Mouse (Mus musculus): Measurements from ENCODE around the gene Ostf1. TPM values are rescaled to one million over a fixed set of nuclear protein-coding genes. Genes with fewer than 3 reads are reported as not detected.

Ostf1 gene
- polyA plus RNA-seq, 1 experiment from 2014 or later, result 32.1 TPM

DNA sequence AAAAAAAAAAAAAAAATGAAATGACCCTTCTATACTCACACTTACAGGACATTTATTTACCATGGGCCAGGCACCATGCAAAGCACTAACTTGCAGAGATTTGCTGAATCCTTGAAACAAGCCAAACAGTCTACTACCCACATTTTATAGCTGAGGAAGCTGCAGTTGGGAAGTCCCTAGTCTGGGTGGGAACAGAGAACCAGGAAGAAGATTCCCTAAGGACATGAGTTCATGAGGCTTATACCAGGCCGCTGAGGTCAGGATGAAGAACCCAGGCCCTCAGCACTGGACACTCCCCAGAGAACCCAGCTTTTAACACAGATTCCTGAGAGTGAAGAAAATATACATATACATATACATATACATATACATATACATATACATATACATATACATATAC lies 14.1 kb downstream of the Ostf1 start:
- H3K4me1 ChIP-seq (ENCODE audit: control insufficient read depth, insufficient read depth, low read length), result no peaks in the 10 kb centered on the region
- no peak overlapping the region for H3K9ac ChIP-seq (ENCODE audit: low read depth, low read length)
- 100% methylated on average over 1 of the region's 1 CpGs for WGBS
- no peak for ATAC-seq
- no peaks in the 10 kb centered on the region for H3K9me3 ChIP-seq (replicated peaks; ENCODE audit: control insufficient read depth, low read length, poor library complexity, severe bottlenecking)
- no peak overlapping the region for H3K4me2 ChIP-seq (ENCODE audit: low read length)
- H3K27ac ChIP-seq (ENCODE audit: low read length), result no peak overlapping the region
- no peak overlapping the region for H3K4me3 ChIP-seq (ENCODE audit: low read depth, low read length)
- no peaks in the 10 kb centered on the region for H3K27me3 ChIP-seq (ENCODE audit: control insufficient read depth, insufficient read depth, low read depth, low read length)
- no peaks in the 10 kb centered on the region for H3K36me3 ChIP-seq (ENCODE audit: control insufficient read depth, insufficient read depth, low read length)

GRCm38 (mm10) chr19:18615680-18616240 lies 15.9 kb downstream of the Ostf1 start:
- Histone ChIP-seq H3K4me1 (ENCODE audit: control insufficient read depth, insufficient read depth, low read length) (no peaks in the 10 kb centered on the region), H3K4me3 (ENCODE audit: low read depth, low read length) (no peak overlapping the region), H3K27ac (ENCODE audit: low read length) (no peak overlapping the region), H3K9me3 (replicated peaks; ENCODE audit: control insufficient read depth, low read length, poor library complexity, severe bottlenecking) (no peaks in the 10 kb centered on the region), H3K9ac (ENCODE audit: low read depth, low read length) (no peak overlapping the region), H3K4me2 (ENCODE audit: low read length) (no peak overlapping the region), H3K36me3 (ENCODE audit: control insufficient read depth, insufficient read depth, low read length) (no peaks in the 10 kb centered on the region), H3K27me3 (ENCODE audit: control insufficient read depth, insufficient read depth, low read depth, low read length) (no peaks in the 10 kb centered on the region)
- 71% methylated on average over 9 of the region's 9 CpGs for WGBS
- ATAC-seq, result no peak

DNA sequence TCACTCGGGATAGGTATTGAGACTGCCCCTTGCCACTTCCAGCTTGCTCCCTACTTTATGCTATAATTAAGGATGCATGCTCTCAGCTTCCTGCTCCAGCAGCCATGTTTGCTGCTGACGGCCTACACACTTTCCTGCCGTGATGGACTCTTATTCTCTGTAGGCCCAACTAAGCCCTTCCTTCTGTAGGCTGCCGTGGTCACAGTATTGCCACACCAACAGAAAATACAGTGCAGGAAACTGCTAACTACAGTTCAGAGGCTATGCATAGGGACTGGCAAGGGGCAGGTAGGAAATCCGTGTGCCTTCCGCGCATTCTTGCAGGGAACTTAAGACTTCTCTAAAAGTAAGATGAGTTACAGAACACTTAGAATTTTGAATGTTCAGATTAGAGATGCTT lies 17.3 kb downstream of the Ostf1 start:
- no peaks in the 10 kb centered on the region for H3K27me3 ChIP-seq (ENCODE audit: control insufficient read depth, insufficient read depth, low read depth, low read length)
- no peaks in the 10 kb centered on the region for H3K9me3 ChIP-seq (replicated peaks; ENCODE audit: control insufficient read depth, low read length, poor library complexity, severe bottlenecking)
- H3K36me3 ChIP-seq (ENCODE audit: control insufficient read depth, insufficient read depth, low read length), result no peaks in the 10 kb centered on the region
- WGBS, result 87% methylated on average over 7 of the region's 7 CpGs
- H3K4me3 ChIP-seq (ENCODE audit: low read depth, low read length), result no peak overlapping the region
- H3K27ac ChIP-seq (ENCODE audit: low read length), result no peak overlapping the region
- no peak overlapping the region for H3K9ac ChIP-seq (ENCODE audit: low read depth, low read length)
- H3K4me1 ChIP-seq (ENCODE audit: control insufficient read depth, insufficient read depth, low read length), result no peaks in the 10 kb centered on the region
- no peak overlapping the region for H3K4me2 ChIP-seq (ENCODE audit: low read length)
- ATAC-seq, result no peak

GRCm38 (mm10) chr19:18608975-18609374 lies 22.6 kb downstream of the Ostf1 start:
- Histone ChIP-seq H3K36me3 (ENCODE audit: control insufficient read depth, insufficient read depth, low read length) (no peaks in the 10 kb centered on the region), H3K4me2 (ENCODE audit: low read length) (no peak overlapping the region), H3K4me1 (ENCODE audit: control insufficient read depth, insufficient read depth, low read length) (no peaks in the 10 kb centered on the region), H3K9me3 (replicated peaks; ENCODE audit: control insufficient read depth, low read length, poor library complexity, severe bottlenecking) (no peaks in the 10 kb centered on the region), H3K4me3 (ENCODE audit: low read depth, low read length) (no peak overlapping the region), H3K27me3 (ENCODE audit: control insufficient read depth, insufficient read depth, low read depth, low read length) (no peaks in the 10 kb centered on the region), H3K9ac (ENCODE audit: low read depth, low read length) (no peak overlapping the region), H3K27ac (ENCODE audit: low read length) (no peak overlapping the region)
- WGBS, result 74% methylated on average over 6 of the region's 6 CpGs
- ATAC-seq, result no peak

DNA sequence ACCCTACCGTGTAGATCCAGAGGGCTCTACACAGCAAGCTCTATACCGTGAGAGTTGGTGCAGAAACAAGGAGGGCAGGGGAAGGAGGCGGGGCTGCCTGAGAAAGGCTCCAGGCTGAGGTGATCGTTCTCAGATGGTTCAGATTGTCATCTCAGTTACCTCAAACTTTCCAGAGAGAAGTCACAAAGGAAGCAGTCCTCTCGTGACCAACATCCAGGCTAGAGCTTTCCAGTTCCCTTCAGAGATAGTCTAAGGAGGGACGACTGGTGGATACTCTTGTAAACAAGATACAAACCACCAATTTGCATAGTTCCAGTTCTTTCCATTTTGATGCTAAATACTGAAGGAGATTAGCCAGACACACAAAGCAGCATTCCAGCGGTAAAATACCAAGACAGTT lies 23.7 kb downstream of the Ostf1 start:
- no peaks in the 10 kb centered on the region for H3K9me3 ChIP-seq (replicated peaks; ENCODE audit: control insufficient read depth, low read length, poor library complexity, severe bottlenecking)
- H3K36me3 ChIP-seq (ENCODE audit: control insufficient read depth, insufficient read depth, low read length), result no peaks in the 10 kb centered on the region
- no peak overlapping the region for H3K4me3 ChIP-seq (ENCODE audit: low read depth, low read length)
- no peaks in the 10 kb centered on the region for H3K27me3 ChIP-seq (ENCODE audit: control insufficient read depth, insufficient read depth, low read depth, low read length)
- no peak overlapping the region for H3K4me2 ChIP-seq (ENCODE audit: low read length)
- no peak for ATAC-seq
- H3K27ac ChIP-seq (ENCODE audit: low read length), result no peak overlapping the region
- no peaks in the 10 kb centered on the region for H3K4me1 ChIP-seq (ENCODE audit: control insufficient read depth, insufficient read depth, low read length)
- no peak overlapping the region for H3K9ac ChIP-seq (ENCODE audit: low read depth, low read length)
- WGBS, result 45% methylated on average over 7 of the region's 7 CpGs

- Histone ChIP-seq H3K9ac (ENCODE audit: low read depth, low read length) (no peak overlapping the region), H3K4me2 (ENCODE audit: low read length) (no peak overlapping the region), H3K36me3 (ENCODE audit: control insufficient read depth, insufficient read depth, low read length) (no peaks in the 10 kb centered on the region), H3K27ac (ENCODE audit: low read length) (no peak overlapping the region), H3K4me1 (ENCODE audit: control insufficient read depth, insufficient read depth, low read length) (no peaks in the 10 kb centered on the region), H3K27me3 (ENCODE audit: control insufficient read depth, insufficient read depth, low read depth, low read length) (no peaks in the 10 kb centered on the region), H3K9me3 (replicated peaks; ENCODE audit: control insufficient read depth, low read length, poor library complexity, severe bottlenecking) (no peaks in the 10 kb centered on the region), H3K4me3 (ENCODE audit: low read depth, low read length) (no peak overlapping the region)
- WGBS, result 79% methylated on average over 6 of the region's 6 CpGs
- ATAC-seq, result no peak
These were observed 28.6 kb downstream of the Ostf1 start for GRCm38 (mm10) chr19:18603011-18603410.

DNA sequence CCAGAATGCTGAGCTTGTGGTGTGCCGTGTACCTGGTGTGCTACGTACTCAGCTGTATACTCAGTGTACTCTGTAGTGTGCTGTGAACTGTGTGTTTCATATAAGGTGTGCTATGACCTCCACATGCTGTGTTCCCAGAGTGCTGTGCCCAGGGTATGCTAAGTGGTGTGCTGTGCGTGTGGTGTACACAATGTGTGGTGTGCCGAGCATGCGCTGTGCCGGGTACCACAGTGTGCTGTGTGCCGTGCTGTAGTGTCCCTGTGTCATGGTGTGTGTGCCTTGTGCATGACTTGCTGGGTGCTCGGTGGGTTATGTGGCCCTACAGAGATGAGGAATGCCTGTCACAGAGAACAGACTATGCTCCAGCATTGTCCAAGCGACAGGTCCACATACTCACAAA lies 31.0 kb downstream of the Ostf1 start:
- 96% methylated on average over 9 of the region's 9 CpGs for WGBS
- ATAC-seq, result peak; percentile 25; the same call in 1 of the 2 replicates
- no peak overlapping the region for H3K4me3 ChIP-seq (ENCODE audit: low read depth, low read length)
- no peaks in the 10 kb centered on the region for H3K4me1 ChIP-seq (ENCODE audit: control insufficient read depth, insufficient read depth, low read length)
- H3K27me3 ChIP-seq (ENCODE audit: control insufficient read depth, insufficient read depth, low read depth, low read length), result no peaks in the 10 kb centered on the region
- H3K27ac ChIP-seq (ENCODE audit: low read length), result no peak overlapping the region
- no peak overlapping the region for H3K9ac ChIP-seq (ENCODE audit: low read depth, low read length)
- no peaks in the 10 kb centered on the region for H3K36me3 ChIP-seq (ENCODE audit: control insufficient read depth, insufficient read depth, low read length)
- H3K4me2 ChIP-seq (ENCODE audit: low read length), result no peak overlapping the region
- H3K9me3 ChIP-seq (replicated peaks; ENCODE audit: control insufficient read depth, low read length, poor library complexity, severe bottlenecking), result no peaks in the 10 kb centered on the region

DNA sequence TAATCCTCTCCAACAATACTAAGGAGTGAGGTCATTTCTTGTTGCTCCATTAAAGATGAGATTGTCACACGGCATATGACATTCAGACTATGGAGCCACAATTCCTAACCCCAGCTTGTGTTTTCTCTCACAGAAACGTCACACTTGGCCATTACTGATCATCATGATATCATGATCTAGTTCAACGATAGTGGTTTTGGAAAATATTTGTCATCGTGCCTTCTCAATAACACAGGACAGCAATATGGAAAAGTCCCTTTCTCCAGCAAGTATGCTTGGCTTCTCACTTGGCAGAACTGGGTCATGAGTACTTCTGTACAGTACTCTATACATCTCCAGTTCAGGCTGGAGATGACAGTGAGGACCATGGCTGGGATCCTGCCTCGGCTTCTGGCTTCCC lies 32.0 kb downstream of the Ostf1 start:
- WGBS, result 87% methylated on average over 5 of the region's 5 CpGs
- H3K4me1 ChIP-seq (ENCODE audit: control insufficient read depth, insufficient read depth, low read length), result no peaks in the 10 kb centered on the region
- no peak overlapping the region for H3K27ac ChIP-seq (ENCODE audit: low read length)
- no peak overlapping the region for H3K4me2 ChIP-seq (ENCODE audit: low read length)
- H3K27me3 ChIP-seq (ENCODE audit: control insufficient read depth, insufficient read depth, low read depth, low read length), result no peaks in the 10 kb centered on the region
- ATAC-seq, result no peak
- no peak overlapping the region for H3K4me3 ChIP-seq (ENCODE audit: low read depth, low read length)
- no peak overlapping the region for H3K9ac ChIP-seq (ENCODE audit: low read depth, low read length)
- no peaks in the 10 kb centered on the region for H3K9me3 ChIP-seq (replicated peaks; ENCODE audit: control insufficient read depth, low read length, poor library complexity, severe bottlenecking)
- no peaks in the 10 kb centered on the region for H3K36me3 ChIP-seq (ENCODE audit: control insufficient read depth, insufficient read depth, low read length)

- no peak for ATAC-seq
- no peaks in the 10 kb centered on the region for H3K36me3 ChIP-seq (ENCODE audit: control insufficient read depth, insufficient read depth, low read length)
- no peaks in the 10 kb centered on the region for H3K9me3 ChIP-seq (replicated peaks; ENCODE audit: control insufficient read depth, low read length, poor library complexity, severe bottlenecking)
- no peak overlapping the region for H3K27ac ChIP-seq (ENCODE audit: low read length)
- no peak overlapping the region for H3K4me2 ChIP-seq (ENCODE audit: low read length)
- 71% methylated on average over 8 of the region's 8 CpGs for WGBS
- no peaks in the 10 kb centered on the region for H3K4me1 ChIP-seq (ENCODE audit: control insufficient read depth, insufficient read depth, low read length)
- no peak overlapping the region for H3K4me3 ChIP-seq (ENCODE audit: low read depth, low read length)
- H3K27me3 ChIP-seq (ENCODE audit: control insufficient read depth, insufficient read depth, low read depth, low read length), result no peaks in the 10 kb centered on the region
- H3K9ac ChIP-seq (ENCODE audit: low read depth, low read length), result no peak overlapping the region
These were observed 32.6 kb downstream of the Ostf1 start for GRCm38 (mm10) chr19:18599051-18599450.

All from midbrain, embryonic 16.5 days (tissue).